Mouse (Mus musculus) liver, embryonic 16.5 days (tissue): ENCODE measurements around the gene Cdon. TPM values are rescaled to one million over a fixed set of nuclear protein-coding genes. Genes with fewer than 3 reads are reported as not detected.

Experiments
- ATAC-seq: fragments of 200-750 bp; cut with Nextera tagmentation; 2 replicates; pipeline ENCODE4 v1.8.0; 2017; ENCODE audit warnings: low read depth, mild to moderate bottlenecking, moderate number of reproducible peaks, moderate library complexity
- H3K27ac ChIP-seq: fragments of 300-500 bp; sonication (generic); 2 replicates; pipeline ENCODE4 v1.5.1; 2014; ENCODE audit warnings: mild to moderate bottlenecking, low read length
- H3K27me3 ChIP-seq: fragments of 300-500 bp; sonication (generic); 2 replicates; pipeline ENCODE4 v1.6.1; 2014; ENCODE audit warnings: low read depth, low read length, mixed read lengths; ENCODE audit not compliant: control insufficient read depth, insufficient read depth
- H3K36me3 ChIP-seq: fragments of 300-500 bp; sonication (generic); 2 replicates; pipeline ENCODE4 v1.6.1; 2014; ENCODE audit warnings: mild to moderate bottlenecking; ENCODE audit not compliant: control insufficient read depth, insufficient read depth
- H3K4me1 ChIP-seq: fragments of 300-500 bp; sonication (generic); 2 replicates; pipeline ENCODE4 v1.6.1; 2014; ENCODE audit warnings: low read depth, low read length, mixed read lengths; ENCODE audit not compliant: control insufficient read depth
- H3K4me2 ChIP-seq: fragments of 300-500 bp; sonication (generic); 2 replicates; pipeline ENCODE4 v1.6.1; 2014; ENCODE audit warnings: low read depth, low read length, mixed read lengths
- H3K4me3 ChIP-seq: fragments of 300-500 bp; sonication (generic); 2 replicates; pipeline ENCODE4 v1.5.1; 2014; ENCODE audit warnings: low read depth, mild to moderate bottlenecking, low read length
- H3K9ac ChIP-seq: fragments of 300-500 bp; sonication (generic); 2 replicates; pipeline ENCODE4 v1.6.1; 2014; ENCODE audit warnings: low read depth, low read length
- H3K9me3 ChIP-seq: fragments of 300-500 bp; sonication (generic); replicated peaks from 2 replicates; pipeline ENCODE4 v1.6.1; 2016; ENCODE audit warnings: low read length; ENCODE audit not compliant: control insufficient read depth
- WGBS: fragments of 180-500 bp; shearing (Covaris S2); extraction: QIAGEN DNeasy Blood & Tissue Kit; methylation state at CpG from one replicate; pipeline ENCODE4 v1.1.7; 2014; ENCODE audit not compliant: insufficient replicate concordance; 5-methylcytosine and 5-hydroxymethylcytosine counted together
- polyA plus RNA-seq: library from polyadenylated mRNA; unstranded; fragments of >200 nt; fragmentation: Nextera tagmentation; extraction: Ambion mirVana; gene quantifications from 2 replicates; pipeline ENCODE4 v1.2.1, GENCODE M21; 2015

Gene Cdon
- polyA plus RNA-seq, 1 experiment from 2014 or later: 0.30 TPM

DNA sequence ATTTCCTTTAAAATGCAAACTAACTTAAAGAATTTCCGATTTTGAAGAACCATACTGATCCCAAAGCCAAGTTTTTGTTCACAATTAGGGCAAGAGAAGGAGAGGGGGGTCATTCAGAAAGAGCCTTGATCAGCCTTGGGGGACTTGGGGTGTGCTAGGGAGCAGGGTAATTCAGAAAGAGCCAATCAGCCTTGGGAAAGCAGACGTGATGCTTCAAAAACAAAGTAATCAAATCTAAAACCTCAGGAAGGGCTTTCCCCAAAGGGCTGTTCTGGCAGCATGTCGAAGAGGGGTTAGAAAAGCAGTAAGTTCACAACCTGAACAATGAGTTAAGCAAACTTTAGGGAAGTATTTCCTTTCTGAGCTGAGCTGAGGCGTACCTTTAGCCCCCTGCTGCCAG is 26.0 kb downstream of the Cdon start:
- Histone ChIP-seq H3K4me2 (no peak overlapping the region), H3K9me3 (no peaks in the 10 kb centered on the region), H3K27me3 (no peaks in the 10 kb centered on the region), H3K4me3 (no peak overlapping the region), H3K27ac (no peak overlapping the region), H3K4me1 (no peaks in the 10 kb centered on the region), H3K9ac (no peak overlapping the region), H3K36me3 (no peaks in the 10 kb centered on the region)
- ATAC-seq: no peak
- WGBS: 32% methylated on average over 4 of the region's 4 CpGs

DNA sequence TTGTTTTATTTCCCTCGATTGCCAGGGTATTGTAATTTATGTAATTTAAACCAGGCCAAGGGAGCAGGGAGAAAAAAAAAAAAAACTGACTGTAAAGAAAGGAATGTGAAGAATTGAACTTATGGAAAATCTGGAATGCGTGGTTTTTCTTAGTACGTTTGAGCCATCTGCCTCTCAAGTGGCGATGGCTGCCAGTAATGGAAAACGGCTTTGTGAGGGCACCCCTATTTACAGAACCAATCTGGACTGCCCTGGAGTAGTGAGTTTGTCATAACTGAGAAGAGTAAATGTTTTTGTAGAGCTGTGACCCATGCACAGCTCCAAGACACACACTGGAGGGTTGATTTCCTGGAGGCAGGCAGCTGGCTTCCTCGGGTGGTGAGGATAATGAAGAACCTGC is 32.4 kb downstream of the Cdon start:
- H3K9me3 ChIP-seq: no peaks in the 10 kb centered on the region
- no peak overlapping the region for H3K27ac ChIP-seq
- no peak overlapping the region for H3K4me2 ChIP-seq
- no peaks in the 10 kb centered on the region for H3K27me3 ChIP-seq
- no peaks in the 10 kb centered on the region for H3K4me1 ChIP-seq
- no peak overlapping the region for H3K9ac ChIP-seq
- ATAC-seq: no peak
- H3K4me3 ChIP-seq: no peak overlapping the region
- H3K36me3 ChIP-seq: no peaks in the 10 kb centered on the region
- 61% methylated on average over 6 of the region's 6 CpGs for WGBS

DNA sequence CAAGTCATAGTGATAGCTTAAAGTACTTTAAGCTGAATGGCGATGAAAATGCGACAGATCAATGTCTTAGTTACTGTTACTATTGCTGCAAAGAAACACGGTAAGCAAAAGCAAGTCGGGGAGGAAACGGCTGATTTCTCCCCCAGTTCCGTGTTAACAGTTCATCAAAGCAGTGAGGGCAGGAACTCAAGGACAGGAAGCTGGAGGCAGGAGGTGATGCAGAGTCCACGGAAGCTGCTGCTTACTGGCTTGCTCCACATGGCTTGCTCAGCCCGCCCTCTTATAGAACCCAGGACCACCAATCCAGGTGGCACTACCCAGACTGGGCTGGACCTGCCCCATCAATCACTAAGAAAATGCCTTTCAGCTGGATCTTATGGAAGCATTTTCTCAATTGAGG is 38.7 kb downstream of the Cdon start:
- no peaks in the 10 kb centered on the region; the same call in 1 of the 2 replicates for H3K36me3 ChIP-seq
- no peak for ATAC-seq
- H3K4me1 ChIP-seq: no peaks in the 10 kb centered on the region
- H3K4me3 ChIP-seq: no peak overlapping the region
- H3K4me2 ChIP-seq: no peak overlapping the region
- 34% methylated on average over 8 of the region's 8 CpGs for WGBS
- no peak overlapping the region for H3K9ac ChIP-seq
- H3K9me3 ChIP-seq: no peaks in the 10 kb centered on the region
- H3K27ac ChIP-seq: no peak overlapping the region
- no peaks in the 10 kb centered on the region for H3K27me3 ChIP-seq

GRCm38 (mm10) chr9:35467264-35467817 is 46.4 kb downstream of the Cdon start:
- no peak overlapping the region for H3K27ac ChIP-seq
- ATAC-seq: no peak
- no peaks in the 10 kb centered on the region for H3K9me3 ChIP-seq
- no peaks in the 10 kb centered on the region for H3K27me3 ChIP-seq
- no peak overlapping the region for H3K9ac ChIP-seq
- no peaks in the 10 kb centered on the region for H3K4me1 ChIP-seq
- H3K4me2 ChIP-seq: no peak overlapping the region
- no peaks in the 10 kb centered on the region for H3K36me3 ChIP-seq
- WGBS: 36% methylated on average over 8 of the region's 8 CpGs
- no peak overlapping the region for H3K4me3 ChIP-seq

DNA sequence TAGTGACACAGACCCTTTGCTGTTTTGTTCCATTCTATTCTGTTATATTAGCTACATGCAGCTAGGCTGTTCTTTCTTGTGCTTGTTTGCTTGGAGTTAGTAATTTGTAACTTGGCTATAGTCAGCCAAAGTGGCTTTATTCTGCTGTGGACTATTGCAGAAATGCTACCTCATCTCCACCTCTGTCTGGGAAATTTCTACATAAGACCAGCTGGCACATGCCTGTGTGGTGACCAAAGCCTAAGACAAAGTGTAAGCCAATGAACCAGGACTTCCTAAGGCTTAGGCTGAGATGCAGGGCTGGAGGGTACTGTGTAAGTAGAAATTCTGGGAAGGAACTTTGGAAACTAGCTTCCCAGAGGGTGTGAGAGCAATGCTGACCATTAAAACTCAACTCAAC is 48.0 kb downstream of the Cdon start:
- H3K4me3 ChIP-seq: no peak overlapping the region
- no peaks in the 10 kb centered on the region for H3K4me1 ChIP-seq
- H3K27ac ChIP-seq: no peak overlapping the region
- ATAC-seq: no peak
- H3K4me2 ChIP-seq: no peak overlapping the region
- H3K36me3 ChIP-seq: no peaks in the 10 kb centered on the region
- H3K9ac ChIP-seq: no peak overlapping the region
- H3K9me3 ChIP-seq: no peaks in the 10 kb centered on the region
- no peaks in the 10 kb centered on the region for H3K27me3 ChIP-seq

GRCm38 (mm10) chr9:35474104-35474724 is 53.3 kb downstream of the Cdon start:
- no peak overlapping the region for H3K27ac ChIP-seq
- no peaks in the 10 kb centered on the region for H3K4me1 ChIP-seq
- no peak for ATAC-seq
- no peaks in the 10 kb centered on the region for H3K27me3 ChIP-seq
- no peak overlapping the region for H3K4me2 ChIP-seq
- no peaks in the 10 kb centered on the region for H3K9me3 ChIP-seq
- H3K9ac ChIP-seq: no peak overlapping the region
- 58% methylated on average over 10 of the region's 10 CpGs for WGBS
- H3K36me3 ChIP-seq: no peaks in the 10 kb centered on the region
- H3K4me3 ChIP-seq: no peak overlapping the region

DNA sequence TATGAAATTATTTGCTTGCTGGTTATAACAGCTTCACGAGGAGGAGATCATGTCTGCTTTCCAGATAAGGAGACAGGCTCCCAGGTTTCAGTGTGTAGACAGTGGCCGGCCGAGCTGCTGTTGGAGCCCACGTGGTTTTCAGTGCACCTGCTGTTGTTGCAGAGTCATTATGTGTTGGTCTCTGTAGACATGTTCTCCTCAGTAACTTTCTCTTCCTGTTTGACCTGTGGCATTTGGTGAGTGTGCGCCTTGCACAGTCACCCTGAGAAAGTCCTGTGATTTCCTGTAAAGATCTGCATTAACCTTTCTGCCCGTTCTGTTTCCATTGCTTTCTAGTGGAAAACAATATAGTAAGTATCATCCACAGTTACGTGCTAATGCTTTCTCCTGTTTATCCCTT is 54.5 kb downstream of the Cdon start:
- no peak overlapping the region for H3K4me3 ChIP-seq
- no peak overlapping the region for H3K4me2 ChIP-seq
- H3K9ac ChIP-seq: no peak overlapping the region
- H3K36me3 ChIP-seq: no peaks in the 10 kb centered on the region
- no peak overlapping the region for H3K27ac ChIP-seq
- H3K4me1 ChIP-seq: no peaks in the 10 kb centered on the region
- no peaks in the 10 kb centered on the region for H3K27me3 ChIP-seq
- WGBS: 33% methylated on average over 7 of the region's 7 CpGs
- no peak for ATAC-seq
- H3K9me3 ChIP-seq: no peaks in the 10 kb centered on the region

GRCm38 (mm10) chr9:35479456-35479855 is 58.5 kb downstream of the Cdon start:
- no peak overlapping the region for H3K4me3 ChIP-seq
- no peaks in the 10 kb centered on the region for H3K4me1 ChIP-seq
- H3K27me3 ChIP-seq: no peaks in the 10 kb centered on the region
- no peak overlapping the region for H3K9ac ChIP-seq
- H3K36me3 ChIP-seq: no peaks in the 10 kb centered on the region
- H3K9me3 ChIP-seq: no peaks in the 10 kb centered on the region
- no peak for ATAC-seq
- WGBS: 75% methylated on average over 6 of the region's 6 CpGs
- H3K4me2 ChIP-seq: no peak overlapping the region
- H3K27ac ChIP-seq: no peak overlapping the region

- H3K4me3 ChIP-seq: no peak overlapping the region
- no peaks in the 10 kb centered on the region for H3K36me3 ChIP-seq
- H3K4me2 ChIP-seq: no peak overlapping the region
- H3K9me3 ChIP-seq: no peaks in the 10 kb centered on the region
- no peak for ATAC-seq
- no peak overlapping the region for H3K27ac ChIP-seq
- no peaks in the 10 kb centered on the region for H3K27me3 ChIP-seq
- WGBS: 65% methylated on average over 13 of the region's 13 CpGs
- H3K4me1 ChIP-seq: no peaks in the 10 kb centered on the region
- H3K9ac ChIP-seq: no peak overlapping the region
These were observed 61.3 kb downstream of the Cdon start for GRCm38 (mm10) chr9:35482014-35482898.
